Mouse (Mus musculus) midbrain, embryonic 13.5 days (tissue): ENCODE results near the gene Pms1. TPM values are rescaled to one million over a fixed set of nuclear protein-coding genes. Genes with fewer than 3 reads are reported as not detected.
A peak's percentile ranks its signal among the peaks of the same experiment; 100 is the strongest.
"Not testable (repeated sequence)": the region's sequence is repeated elsewhere in the genome, so short reads cannot be mapped to it uniquely, and the experiment has no call there.

Source experiments
- ATAC-seq: fragments of 200-750 bp; cut with Nextera tagmentation; 2 replicates; pipeline ENCODE4 v1.8.0; 2017; ENCODE audit warnings: mild to moderate bottlenecking, moderate TSS enrichment, moderate library complexity
- H3K27ac ChIP-seq: fragments of 300-500 bp; sonication (generic); 2 replicates; pipeline ENCODE4 v1.5.1; 2015; ENCODE audit warnings: inconsistent platforms, mild to moderate bottlenecking, moderate library complexity
- H3K27me3 ChIP-seq: fragments of 300-500 bp; sonication (generic); 2 replicates; pipeline ENCODE4 v1.6.1; 2015; ENCODE audit warnings: mild to moderate bottlenecking, inconsistent platforms
- H3K36me3 ChIP-seq: fragments of 300-500 bp; sonication (generic); 2 replicates; pipeline ENCODE4 v1.6.1; 2015; ENCODE audit warnings: mild to moderate bottlenecking, inconsistent platforms
- H3K4me1 ChIP-seq: fragments of 300-500 bp; sonication (generic); replicated peaks from 2 replicates; pipeline ENCODE4 v1.6.1; 2015; ENCODE audit warnings: inconsistent platforms
- H3K4me2 ChIP-seq: fragments of 300-500 bp; sonication (generic); replicated peaks from 2 replicates; pipeline ENCODE4 v1.6.1; 2015; ENCODE audit warnings: moderate library complexity, mild to moderate bottlenecking, inconsistent platforms
- H3K4me3 ChIP-seq: fragments of 300-500 bp; sonication (generic); replicated peaks from 2 replicates; pipeline ENCODE4 v1.5.1; 2015; ENCODE audit warnings: mild to moderate bottlenecking, inconsistent platforms
- H3K9ac ChIP-seq: fragments of 300-500 bp; sonication (generic); replicated peaks from 2 replicates; pipeline ENCODE4 v1.6.1; 2015; ENCODE audit warnings: mild to moderate bottlenecking, inconsistent platforms
- H3K9me3 ChIP-seq: fragments of 300-500 bp; sonication (generic); 2 replicates; pipeline ENCODE4 v1.6.1; 2016; ENCODE audit warnings: mild to moderate bottlenecking, inconsistent platforms
- WGBS: fragments of 180-500 bp; shearing (Covaris S2); methylation state at CpG from one replicate; pipeline ENCODE4 v1.1.7; 2015; 5-methylcytosine and 5-hydroxymethylcytosine counted together
- polyA plus RNA-seq: library from polyadenylated mRNA; unstranded; fragments of >200 nt; fragmentation: Nextera tagmentation; extraction: Ambion mirVana; gene quantifications from 2 replicates; pipeline ENCODE4 v1.2.1, GENCODE M21; 2015

Gene Pms1
- 10.3 and 11.6 TPM in 2 replicates for polyA plus RNA-seq

DNA sequence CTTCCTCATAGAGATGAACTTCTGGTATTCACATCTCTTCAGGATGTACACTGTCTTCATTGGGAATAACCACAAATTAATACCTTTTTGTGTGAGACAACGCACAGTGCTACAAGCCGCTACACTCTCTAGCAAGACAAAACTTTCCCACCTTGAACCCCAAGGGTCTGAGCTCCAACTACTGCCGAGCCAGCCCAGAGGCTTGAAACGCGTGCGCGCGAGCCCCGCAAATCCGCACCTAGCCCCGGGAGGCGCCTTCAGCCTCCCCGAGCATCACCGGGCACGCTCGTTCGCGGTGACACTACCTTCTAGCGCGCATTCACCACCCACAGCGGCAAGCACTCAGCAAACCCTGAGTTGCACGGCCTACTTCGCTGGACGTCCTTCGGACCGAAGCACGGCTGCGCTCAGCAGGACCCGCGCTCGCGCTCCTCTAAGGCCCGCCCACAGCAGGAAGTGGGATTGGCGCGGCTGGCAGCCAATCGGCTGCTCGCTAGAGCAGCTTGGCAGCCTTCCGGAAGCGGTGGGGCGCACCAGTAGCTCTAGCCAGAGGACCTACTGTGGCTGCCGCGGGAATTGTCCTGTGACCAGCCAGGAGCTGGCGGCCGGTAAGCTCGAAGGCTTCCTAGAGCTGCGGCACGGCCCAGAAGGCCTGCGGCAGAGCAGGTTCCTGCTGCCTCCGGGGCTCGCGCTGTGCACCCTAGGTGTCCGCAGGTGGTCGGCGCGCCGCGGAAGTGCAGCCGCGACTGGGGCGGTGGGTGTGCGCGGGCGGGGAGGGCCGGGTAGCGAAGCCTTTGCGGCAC lies at the start of gene Pms1, which contains the start of the genes Ormdl1 and Gm28778:
Pms1 (minus strand) TSS at position 438 of the 803 bp plus-strand sequence.
Ormdl1 (plus strand) TSS at position 515 of the 803 bp plus-strand sequence.
Gm28778 (plus strand) TSS at position 531 of the 803 bp plus-strand sequence.
- WGBS: under 1% methylated on average over 65 of the region's 66 CpGs
- H3K9ac ChIP-seq: peak within 1 kb of the TSS; percentile 80
- H3K4me3 ChIP-seq: peak within 1 kb of the TSS; percentile 86
- H3K27ac ChIP-seq: peak within 1 kb of the TSS; percentile 89
- peaks cover 9% of the 10 kb centered on the region; the same call in 1 of the 2 replicates for H3K36me3 ChIP-seq
- ATAC-seq: peak; percentile 100
- peaks cover 8% of the 10 kb centered on the region for H3K4me1 ChIP-seq
- peak within 1 kb of the TSS; percentile 53 for H3K4me2 ChIP-seq
- no peaks in the 10 kb centered on the region for H3K27me3 ChIP-seq
- no peaks in the 10 kb centered on the region for H3K9me3 ChIP-seq

DNA sequence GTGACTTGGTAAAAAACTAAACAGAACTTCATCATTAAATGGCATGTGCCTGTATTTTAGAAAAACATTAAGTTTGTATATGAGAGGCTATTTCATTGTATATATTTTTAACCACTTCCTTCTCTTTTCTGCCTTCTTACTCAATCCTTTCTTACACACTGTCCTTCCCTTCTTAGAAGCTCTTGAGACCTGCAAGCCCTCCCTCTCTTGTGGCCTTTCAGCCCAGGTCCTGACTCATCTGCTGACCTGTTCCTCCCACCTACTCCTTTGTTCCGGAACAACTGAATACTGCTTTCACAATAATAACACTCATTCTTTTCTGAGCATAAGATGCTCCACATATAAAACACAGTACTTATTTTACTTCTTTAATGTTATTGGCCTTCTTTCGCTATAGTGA lies 44.3 kb upstream of the Pms1 start:
- H3K27me3 ChIP-seq: no peaks in the 10 kb centered on the region
- peaks cover 10% of the 10 kb centered on the region for H3K9me3 ChIP-seq
- peaks cover 51% of the 10 kb centered on the region for H3K36me3 ChIP-seq
- no peak overlapping the region for H3K9ac ChIP-seq
- H3K4me1 ChIP-seq: no peaks in the 10 kb centered on the region
- no peak overlapping the region for H3K27ac ChIP-seq
- ATAC-seq: no peak
- H3K4me2 ChIP-seq: no peak overlapping the region
- no peak overlapping the region for H3K4me3 ChIP-seq
- WGBS: 100% methylated on average over 2 of the region's 2 CpGs

GRCm38 (mm10) chr1:53337403-53337802 lies 40.6 kb upstream of the Pms1 start:
- not testable (repeated sequence) for ATAC-seq, H3K4me1 ChIP-seq, H3K9me3 ChIP-seq, H3K27ac ChIP-seq, H3K4me3 ChIP-seq, H3K9ac ChIP-seq, H3K4me2 ChIP-seq, H3K27me3 ChIP-seq
- 75% methylated on average over 2 of the region's 2 CpGs for WGBS
- peaks cover 23% of the 10 kb centered on the region for H3K36me3 ChIP-seq

GRCm38 (mm10) chr1:53335465-53335864 lies 38.6 kb upstream of the Pms1 start:
- no peak overlapping the region for H3K4me3 ChIP-seq
- no peak overlapping the region for H3K9ac ChIP-seq
- peaks cover 3% of the 10 kb centered on the region for H3K36me3 ChIP-seq
- no peaks in the 10 kb centered on the region for H3K27me3 ChIP-seq
- H3K4me1 ChIP-seq: no peaks in the 10 kb centered on the region
- ATAC-seq: no peak
- no peak overlapping the region for H3K4me2 ChIP-seq
- no peak overlapping the region for H3K27ac ChIP-seq
- H3K9me3 ChIP-seq: no peaks in the 10 kb centered on the region; the same call in none of the 2 replicates

DNA sequence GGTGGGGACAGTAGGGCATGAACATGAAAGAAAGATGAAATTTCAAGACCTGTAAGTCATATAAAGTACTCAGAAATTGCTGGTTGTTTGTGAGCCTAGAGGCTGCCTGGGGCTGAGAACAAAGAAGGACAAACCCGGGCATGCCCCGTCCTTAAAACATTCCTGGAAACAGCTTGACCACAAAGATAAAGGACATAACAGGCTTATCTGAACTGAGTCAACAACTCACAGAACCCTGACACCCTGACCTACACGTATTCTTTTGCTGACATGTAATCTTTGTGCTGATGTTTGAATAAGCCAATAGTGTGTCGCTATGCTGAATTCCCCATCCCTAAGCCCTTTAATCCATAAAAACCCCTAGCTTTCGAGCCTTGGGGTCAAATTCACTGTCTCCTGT lies 36.7 kb upstream of the Pms1 start:
- not testable (repeated sequence) for H3K27ac ChIP-seq, H3K36me3 ChIP-seq, H3K4me2 ChIP-seq, H3K27me3 ChIP-seq, ATAC-seq, H3K4me3 ChIP-seq, H3K9me3 ChIP-seq, H3K4me1 ChIP-seq, H3K9ac ChIP-seq
- WGBS: 68% methylated on average over 5 of the region's 5 CpGs

- Histone ChIP-seq H3K36me3 (peaks cover 15% of the 10 kb centered on the region), H3K4me2 (no peak overlapping the region), H3K4me3 (no peak overlapping the region), H3K27ac (no peak overlapping the region), H3K9me3 (no peaks in the 10 kb centered on the region), H3K9ac (no peak overlapping the region), H3K27me3 (no peaks in the 10 kb centered on the region), H3K4me1 (no peaks in the 10 kb centered on the region)
- no peak for ATAC-seq
- 97% methylated on average over 5 of the region's 5 CpGs for WGBS
These were observed 28.1 kb upstream of the Pms1 start for GRCm38 (mm10) chr1:53324827-53325494.

- Histone ChIP-seq H3K27ac (no peak overlapping the region), H3K27me3 (no peaks in the 10 kb centered on the region), H3K9me3 (no peaks in the 10 kb centered on the region), H3K9ac (no peak overlapping the region), H3K36me3 (peaks cover 16% of the 10 kb centered on the region), H3K4me3 (no peak overlapping the region), H3K4me1 (no peaks in the 10 kb centered on the region), H3K4me2 (no peak overlapping the region)
- 100% methylated on average over 1 of the region's 1 CpGs for WGBS
- no peak for ATAC-seq
These were observed 27.5 kb upstream of the Pms1 start for GRCm38 (mm10) chr1:53324277-53324676.

GRCm38 (mm10) chr1:53323254-53323653 lies 26.4 kb upstream of the Pms1 start:
- 94% methylated on average over 5 of the region's 5 CpGs for WGBS
- no peaks in the 10 kb centered on the region for H3K9me3 ChIP-seq
- ATAC-seq: no peak
- no peak overlapping the region for H3K9ac ChIP-seq
- H3K36me3 ChIP-seq: peaks cover 20% of the 10 kb centered on the region
- H3K4me2 ChIP-seq: no peak overlapping the region
- no peak overlapping the region for H3K27ac ChIP-seq
- no peaks in the 10 kb centered on the region for H3K4me1 ChIP-seq
- H3K4me3 ChIP-seq: no peak overlapping the region
- no peaks in the 10 kb centered on the region for H3K27me3 ChIP-seq

- no peaks in the 10 kb centered on the region for H3K27me3 ChIP-seq
These were observed 25.0 kb upstream of the Pms1 start for GRCm38 (mm10) chr1:53321662-53322344.

GRCm38 (mm10) chr1:53312989-53313967 lies 16.5 kb upstream of the Pms1 start, which contains the start of gene Osgepl1:
TSS of gene Osgepl1 (plus strand) at chr1:53313624.
- Histone ChIP-seq H3K4me3 (peak within 1 kb of the TSS; percentile 71), H3K36me3 (peaks cover 31% of the 10 kb centered on the region), H3K4me2 (peak within 1 kb of the TSS; percentile 65), H3K9me3 (no peaks in the 10 kb centered on the region), H3K27ac (peak within 1 kb of the TSS; percentile 83), H3K4me1 (peaks cover 10% of the 10 kb centered on the region), H3K27me3 (no peaks in the 10 kb centered on the region), H3K9ac (peak within 1 kb of the TSS; percentile 81)
- ATAC-seq: peak; percentile 99
- WGBS: 3% methylated on average over 27 of the region's 27 CpGs

More at GRCm38 (mm10) chr1:53321662-53322344, 25.0 kb upstream of the Pms1 start:
- no peaks in the 10 kb centered on the region for H3K4me1 ChIP-seq
- no peak for ATAC-seq
- H3K9ac ChIP-seq: no peak overlapping the region
- no peak overlapping the region for H3K27ac ChIP-seq
- H3K36me3 ChIP-seq: peaks cover 33% of the 10 kb centered on the region
- WGBS: 97% methylated on average over 4 of the region's 4 CpGs
- H3K9me3 ChIP-seq: no peaks in the 10 kb centered on the region
- no peak overlapping the region for H3K4me3 ChIP-seq
- H3K4me2 ChIP-seq: no peak overlapping the region

GRCm38 (mm10) chr1:53300506-53300905 lies 3.7 kb upstream of the Pms1 start:
- H3K9ac ChIP-seq: no peak overlapping the region
- no peaks in the 10 kb centered on the region for H3K27me3 ChIP-seq
- H3K9me3 ChIP-seq: no peaks in the 10 kb centered on the region
- no peak overlapping the region for H3K4me3 ChIP-seq
- H3K4me1 ChIP-seq: peaks cover 8% of the 10 kb centered on the region
- ATAC-seq: no peak
- H3K4me2 ChIP-seq: no peak overlapping the region
- H3K27ac ChIP-seq: no peak overlapping the region
- H3K36me3 ChIP-seq: peaks cover 13% of the 10 kb centered on the region
- WGBS: 93% methylated on average over 4 of the region's 4 CpGs
